Mouse (Mus musculus) G1E (cell line): ENCODE measurements around the gene Tns1.

Experiments used
- CTCF ChIP-seq: IDR thresholded peaks from 2 replicates; pipeline ENCODE4 v1.5.1; 2012; ENCODE audit warnings: low read depth, low read length, inconsistent platforms, mixed read lengths
- TAL1 ChIP-seq: conservative IDR thresholded peaks from 2 replicates; pipeline ENCODE4 v1.6.1; 2012; ENCODE audit warnings: low read depth, low read length, inconsistent platforms, mixed read lengths

GRCm38 (mm10) chr1:73973992-73974391 is 150.3 kb downstream of the Tns1 start:
- no peak for TF ChIP-seq TAL1
- no peak for TF ChIP-seq CTCF
